Mouse (Mus musculus): ENCODE measurements around the gene Rasgef1c. TPM values are rescaled to one million over a fixed set of nuclear protein-coding genes. Genes with fewer than 3 reads are reported as not detected.

Gene Rasgef1c
- polyA plus RNA-seq, 1 experiment from 2014 or later, result 0.20 TPM

GRCm38 (mm10) chr11:50024445-50024832 lies 122.8 kb downstream of the Rasgef1c start:
- WGBS, result 64% methylated on average over 6 of the region's 6 CpGs
- Histone ChIP-seq H3K27ac (no peak overlapping the region; the same call in 1 of the 2 replicates), H3K4me3 (peak overlapping the region; percentile 93), H3K36me3 (no peaks in the 10 kb centered on the region), H3K27me3 (ENCODE audit: insufficient read depth, poor library complexity, severe bottlenecking) (peaks cover 28% of the 10 kb centered on the region), H3K4me1 (peaks cover 17% of the 10 kb centered on the region), H3K9me3 (no peaks in the 10 kb centered on the region)
- DNase-seq (ENCODE audit: low spot score), result no peak

GRCm38 (mm10) chr11:50024833-50025720 lies 123.4 kb downstream of the Rasgef1c start, which contains the start of gene Rnf130:
Gene Rnf130, plus strand, starts transcription at chr11:50025346.
- 4% methylated on average over 127 of the region's 129 CpGs for WGBS
- H3K27ac ChIP-seq, result peak within 1 kb of the TSS; percentile 96
- no peaks in the 10 kb centered on the region for H3K36me3 ChIP-seq
- peak within 1 kb of the TSS; percentile 93 for H3K4me3 ChIP-seq
- H3K4me1 ChIP-seq, result peaks cover 17% of the 10 kb centered on the region
- DNase-seq (ENCODE audit: low spot score), result peak; percentile 92
- peaks cover 28% of the 10 kb centered on the region for H3K27me3 ChIP-seq (ENCODE audit: insufficient read depth, poor library complexity, severe bottlenecking)
- no peaks in the 10 kb centered on the region for H3K9me3 ChIP-seq

- Histone ChIP-seq H3K4me3 (peak overlapping the region; percentile 93), H3K4me1 (peaks cover 16% of the 10 kb centered on the region), H3K27me3 (ENCODE audit: insufficient read depth, poor library complexity, severe bottlenecking) (peaks cover 28% of the 10 kb centered on the region), H3K9me3 (no peaks in the 10 kb centered on the region), H3K27ac (peak overlapping the region; percentile 96), H3K36me3 (no peaks in the 10 kb centered on the region)
- 10% methylated on average over 24 of the region's 24 CpGs for WGBS
- DNase-seq (ENCODE audit: low spot score), result no peak
Measured at GRCm38 (mm10) chr11:50025721-50026520, 124.3 kb downstream of the Rasgef1c start.

GRCm38 (mm10) chr11:50026521-50027090 lies 125.0 kb downstream of the Rasgef1c start:
- Histone ChIP-seq H3K9me3 (no peaks in the 10 kb centered on the region), H3K4me3 (peak overlapping the region; percentile 93), H3K27me3 (ENCODE audit: insufficient read depth, poor library complexity, severe bottlenecking) (peaks cover 28% of the 10 kb centered on the region), H3K4me1 (peaks cover 18% of the 10 kb centered on the region), H3K27ac (peak overlapping the region; percentile 96; the same call in 1 of the 2 replicates), H3K36me3 (no peaks in the 10 kb centered on the region)
- DNase-seq (ENCODE audit: low spot score), result no peak
- WGBS, result 48% methylated on average over 3 of the region's 3 CpGs

GRCm38 (mm10) chr11:50028416-50028815 lies 126.8 kb downstream of the Rasgef1c start:
- H3K9me3 ChIP-seq, result no peaks in the 10 kb centered on the region
- DNase-seq (ENCODE audit: low spot score), result no peak
- H3K27ac ChIP-seq, result no peak overlapping the region

More at GRCm38 (mm10) chr11:50028416-50028815, 126.8 kb downstream of the Rasgef1c start:
- H3K36me3 ChIP-seq, result no peaks in the 10 kb centered on the region
- peaks cover 11% of the 10 kb centered on the region for H3K27me3 ChIP-seq (ENCODE audit: insufficient read depth, poor library complexity, severe bottlenecking)
- no peak overlapping the region for H3K4me3 ChIP-seq
- peaks cover 20% of the 10 kb centered on the region for H3K4me1 ChIP-seq

Small RNA genes lying within 50 kb of the gene (microRNA-seq; reads per million reads assigned to microRNA genes)
- gene Gm23492, result not detected

Other genes with a start within 250 kb of the Rasgef1c start
- gene Scgb3a1, start 238.2 kb upstream of the Rasgef1c start, polyA plus RNA-seq (2016; fragmentation: Nextera tagmentation; extraction: Ambion mirVana), result 0.30 and 1.3 TPM in 2 replicates
- 47.0 and 56.0 TPM in 2 replicates for gene Cnot6, start 189.1 kb upstream of the Rasgef1c start, polyA plus RNA-seq (2016; fragmentation: Nextera tagmentation; extraction: Ambion mirVana)
- gene Gfpt2, start 107.7 kb upstream of the Rasgef1c start, polyA plus RNA-seq (2016; fragmentation: Nextera tagmentation; extraction: Ambion mirVana), result 21.3 and 24.5 TPM in 2 replicates
- 30.2 and 31.5 TPM in 2 replicates for gene Mapk9, start 55.1 kb upstream of the Rasgef1c start, polyA plus RNA-seq (2016; fragmentation: Nextera tagmentation; extraction: Ambion mirVana)
- gene Rnf130, start 123.5 kb downstream of the Rasgef1c start, polyA plus RNA-seq (2016; fragmentation: Nextera tagmentation; extraction: Ambion mirVana), result 27.1 and 31.6 TPM in 2 replicates
- gene Tbc1d9b, start 229.6 kb downstream of the Rasgef1c start, polyA plus RNA-seq (2016; fragmentation: Nextera tagmentation; extraction: Ambion mirVana), result 29.5 and 36.5 TPM in 2 replicates

Data from heart, embryonic 10.5 days (tissue).